Mouse (Mus musculus) heart, adult 8-10 months (tissue): ENCODE data around the gene Mon1a. TPM values are rescaled to one million over a fixed set of nuclear protein-coding genes. Genes with fewer than 3 reads are reported as not detected.
A peak's percentile ranks its signal among the peaks of the same experiment; 100 is the strongest.

ENCODE experiments used
- DNase-seq: peaks from one replicate; pipeline ENCODE4 v3.0.0; 2022; ENCODE audit warnings: low spot score
- total RNA-seq, 4 experiments: library from RNA; stranded (reverse); gene quantifications; 2 replicates each; pipeline ENCODE4 v1.2.4; 2022

The Mon1a gene
- total RNA-seq, 4 experiments from 2014 or later: 10.8 to 12.2 (median 11.9) TPM

DNA sequence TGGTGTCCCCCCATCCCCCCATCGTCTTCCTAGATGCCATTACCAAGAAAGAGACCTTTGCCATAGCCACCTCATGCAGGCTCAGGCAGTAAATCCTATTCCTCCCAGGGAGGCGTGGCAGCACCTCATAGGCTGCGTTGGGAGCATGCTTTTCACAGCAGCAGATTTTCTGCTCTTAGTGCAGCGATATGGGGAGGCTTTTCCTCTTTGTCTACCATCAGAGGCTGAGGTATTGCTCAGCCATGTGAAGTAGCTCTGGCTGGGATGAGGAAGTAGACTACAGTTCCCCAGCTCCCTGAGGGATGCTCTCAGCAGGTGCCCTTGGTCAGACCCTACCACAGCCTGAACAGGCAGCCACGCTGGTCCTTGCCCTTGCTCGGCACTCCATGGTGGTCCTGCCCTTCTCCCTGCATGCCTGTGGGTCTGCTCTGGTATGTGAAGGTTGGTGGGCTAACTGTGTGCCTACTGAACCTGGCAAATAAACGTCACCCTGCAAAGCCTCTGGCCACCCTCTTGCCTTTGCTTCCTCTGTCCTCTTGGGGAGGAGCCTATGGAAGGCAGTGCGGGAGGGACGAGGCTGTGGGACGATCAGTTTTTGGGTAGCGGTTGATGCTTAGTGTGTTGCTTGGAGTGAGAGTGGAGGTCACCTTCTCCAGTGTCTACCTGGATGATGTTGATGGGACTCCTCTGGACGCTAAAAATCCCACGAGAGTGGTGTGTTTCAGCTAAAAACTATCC is 61.4 kb downstream of the Mon1a start:
- DNase-seq: no peak

DNA sequence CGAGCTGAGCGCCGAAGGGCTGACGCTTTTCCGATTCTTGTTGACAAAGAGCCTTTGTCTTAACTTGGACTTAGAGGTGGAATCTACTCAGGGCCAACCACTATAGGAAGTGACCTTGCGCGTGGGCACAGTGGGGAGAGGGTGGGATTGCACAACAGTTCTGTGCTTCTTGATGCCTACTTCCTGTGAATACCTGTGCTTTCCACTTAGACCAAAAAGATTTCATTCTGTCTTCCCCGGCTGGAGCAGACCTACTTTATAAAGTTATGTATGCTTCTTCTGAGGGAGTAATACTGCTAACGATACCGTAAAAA is 61.9 kb downstream of the Mon1a start, which contains the start of gene Traip:
TSS of gene Traip (plus strand) at position 215 of the 314 bp plus-strand sequence.
- no peak for DNase-seq

GRCm38 (mm10) chr9:107950460-107951355 is 62.8 kb downstream of the Mon1a start:
- peak; percentile 93 for DNase-seq

Other genes starting within 250 kb of the Mon1a start
- gene Slc38a3, start 218.6 kb upstream of the Mon1a start, total RNA-seq: 10 to 100 TPM; 62.8 to 91.0 (median 81.6) TPM
- not detected for gene Gnat1, start 208.4 kb upstream of the Mon1a start, total RNA-seq
- gene Sema3f, start 177.7 kb upstream of the Mon1a start, total RNA-seq: 10 to 100 TPM; 11.9 to 16.5 (median 14.3) TPM
- 10 to 100 TPM; 34.0 to 45.4 (median 39.7) TPM for gene Rbm5, start 117.2 kb upstream of the Mon1a start, total RNA-seq
- 10 to 100 TPM; 24.8 to 31.0 (median 27.6) TPM for gene Rbm6, start 14.9 kb upstream of the Mon1a start, total RNA-seq
- 1 to 10 TPM; 1.3 to 3.7 (median 2.1) TPM for gene Mst1r, start 18.7 kb downstream of the Mon1a start, total RNA-seq
- gene Actl11, start 40.3 kb downstream of the Mon1a start, total RNA-seq: not detected
- gene Camkv, start 47.5 kb downstream of the Mon1a start, total RNA-seq: under 1 TPM in 2 of 4 experiments, not detected in 2; 0.16 to 0.66 TPM
- 1 to 10 TPM in 1 of 4 experiments, under 1 TPM in 3; 0.33 to 1.6 (median 0.80) TPM for gene Traip, start 62.0 kb downstream of the Mon1a start, total RNA-seq
- 10 to 100 TPM in 3 of 4 experiments, 1 to 10 TPM in 1; 8.8 to 20.8 (median 13.5) TPM for gene Uba7, start 87.4 kb downstream of the Mon1a start, total RNA-seq
- under 1 TPM in 1 of 4 experiments, not detected in 3; 0.25 TPM for gene Gm20661, start 94.9 kb downstream of the Mon1a start, total RNA-seq
- gene Inka1, start 97.7 kb downstream of the Mon1a start, total RNA-seq: 1 to 10 TPM; 6.0 to 9.5 (median 9.0) TPM
- gene Cdhr4, start 104.3 kb downstream of the Mon1a start, total RNA-seq: under 1 TPM in 3 of 4 experiments, not detected in 1; 0.17 to 0.41 (median 0.19) TPM
- not detected for gene Gm20662, start 108.2 kb downstream of the Mon1a start, total RNA-seq
- gene Ip6k1, start 114.3 kb downstream of the Mon1a start, total RNA-seq: 10 to 100 TPM; 32.4 to 54.1 (median 41.1) TPM
- 1 to 10 TPM; 7.3 to 9.6 (median 9.0) TPM for gene Gmppb, start 161.1 kb downstream of the Mon1a start, total RNA-seq
- gene Amigo3, start 165.0 kb downstream of the Mon1a start, total RNA-seq: 1 to 10 TPM; 1.3 to 3.1 (median 1.6) TPM
- gene Mst1, start 192.3 kb downstream of the Mon1a start, total RNA-seq: under 1 TPM in 1 of 4 experiments, not detected in 3; 0.14 TPM
- 100 to 1,000 TPM; 103 to 132 (median 110) TPM for gene Rnf123, start 195.2 kb downstream of the Mon1a start, total RNA-seq
- 10 to 100 TPM; 38.5 to 49.0 (median 44.9) TPM for gene Apeh, start 206.5 kb downstream of the Mon1a start, total RNA-seq